Mouse (Mus musculus) naive thymus-derived CD4-positive, alpha-beta T cell, adult 2 months (primary cell): ENCODE data around the gene Cyp1a1.
A peak's percentile ranks its signal among the peaks of the same experiment; 100 is the strongest.

Source experiments
- DNase-seq: peaks from one replicate; pipeline ENCODE4 v3.0.0-alpha.2; 2011; ENCODE audit warnings: low read depth

The Cyp1a1 gene

DNA sequence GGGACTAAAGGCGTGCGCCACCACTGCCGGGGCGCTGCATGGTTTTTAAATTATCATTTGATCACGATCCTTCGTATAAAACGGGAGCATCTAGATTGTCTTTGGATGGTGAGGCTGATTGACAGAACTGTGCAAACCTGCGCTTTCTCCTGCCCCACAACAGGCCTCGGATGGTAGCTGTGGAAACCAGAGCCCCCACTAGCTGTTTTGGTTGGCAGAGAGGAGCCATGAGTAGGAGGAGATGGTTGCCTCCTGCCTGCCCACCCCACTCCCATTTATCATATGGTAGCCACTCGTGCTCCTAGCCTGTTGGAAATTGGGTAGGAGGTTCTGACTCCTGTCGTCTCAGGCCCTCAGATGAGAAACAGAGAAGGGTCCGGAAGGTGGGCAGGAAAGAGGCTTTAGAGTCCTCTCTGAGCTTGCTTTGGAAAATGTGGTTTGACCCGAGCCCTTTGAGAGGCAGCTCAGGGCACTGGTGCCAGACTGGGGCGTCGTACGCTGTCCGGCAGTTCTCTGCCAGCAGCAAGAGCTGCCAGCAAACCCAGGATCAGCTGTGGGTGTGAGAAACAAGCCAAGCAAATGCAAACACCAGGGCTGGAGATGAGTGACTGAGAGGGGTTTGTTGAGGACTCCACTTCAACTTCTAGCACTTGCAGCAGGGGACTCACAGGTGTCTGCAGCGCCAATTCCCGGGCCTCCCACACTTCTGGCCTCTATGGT is 30.9 kb upstream of the Cyp1a1 start:
- no peak for DNase-seq

DNA sequence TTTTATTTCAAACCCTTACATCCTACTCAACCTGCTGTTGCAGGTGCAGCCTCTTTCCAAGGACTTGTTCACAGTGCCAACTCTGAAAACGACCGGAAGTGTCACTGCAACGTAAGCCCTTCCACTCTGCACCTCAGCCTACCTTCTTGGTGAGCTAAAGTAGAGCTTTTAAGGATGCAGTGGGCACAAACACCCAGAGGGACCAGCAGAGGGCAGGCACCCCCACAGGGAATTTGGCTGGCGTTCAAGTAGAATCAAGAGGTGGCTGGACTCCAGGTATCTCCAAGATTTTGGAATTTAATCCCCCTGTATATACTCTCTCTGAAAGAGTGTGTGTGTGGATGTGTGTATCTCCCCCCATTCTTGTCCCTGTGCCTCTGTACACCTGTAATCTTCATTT is 29.9 kb upstream of the Cyp1a1 start:
- DNase-seq: no peak

DNA sequence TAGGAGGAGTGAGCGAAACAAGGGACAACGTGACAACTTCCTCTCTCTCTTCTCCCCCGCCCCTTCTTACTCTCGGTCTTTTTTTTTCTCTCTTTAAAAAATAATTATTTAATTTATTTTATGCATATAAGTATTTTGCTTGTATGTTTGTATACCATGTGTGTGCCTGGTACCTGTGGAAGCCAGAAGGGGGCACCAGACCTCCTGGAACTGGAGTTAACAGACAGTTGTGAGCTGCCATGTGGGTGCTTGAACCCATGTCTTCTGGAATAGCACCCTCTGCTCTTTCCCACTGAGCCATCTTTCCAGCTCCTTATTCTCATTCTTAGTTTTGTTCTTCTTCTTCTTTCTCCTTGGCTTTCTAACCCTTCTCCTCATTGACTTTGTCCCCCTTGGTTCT is 28.8 kb upstream of the Cyp1a1 start:
- DNase-seq: peak; percentile 12

DNA sequence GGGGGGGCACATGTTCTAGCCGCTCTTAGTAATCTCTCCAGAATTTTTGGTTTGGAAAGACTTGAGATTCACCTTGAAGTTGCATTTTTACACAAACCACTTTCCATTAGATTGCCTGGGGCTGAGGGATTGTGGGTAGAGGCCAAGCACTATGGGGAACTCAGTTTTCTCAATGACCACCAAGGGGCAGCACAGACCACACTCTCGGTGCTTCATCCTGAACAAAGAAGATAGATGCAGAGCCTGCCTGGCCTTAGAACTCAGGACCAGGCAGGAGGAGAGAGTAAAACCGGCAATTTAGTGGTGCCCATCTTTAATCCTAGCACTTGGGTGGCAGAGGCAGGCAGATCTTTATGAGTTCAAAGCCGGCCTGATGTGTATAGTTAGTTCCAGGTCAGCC is 28.0 kb upstream of the Cyp1a1 start:
- peak; percentile 86 for DNase-seq

DNA sequence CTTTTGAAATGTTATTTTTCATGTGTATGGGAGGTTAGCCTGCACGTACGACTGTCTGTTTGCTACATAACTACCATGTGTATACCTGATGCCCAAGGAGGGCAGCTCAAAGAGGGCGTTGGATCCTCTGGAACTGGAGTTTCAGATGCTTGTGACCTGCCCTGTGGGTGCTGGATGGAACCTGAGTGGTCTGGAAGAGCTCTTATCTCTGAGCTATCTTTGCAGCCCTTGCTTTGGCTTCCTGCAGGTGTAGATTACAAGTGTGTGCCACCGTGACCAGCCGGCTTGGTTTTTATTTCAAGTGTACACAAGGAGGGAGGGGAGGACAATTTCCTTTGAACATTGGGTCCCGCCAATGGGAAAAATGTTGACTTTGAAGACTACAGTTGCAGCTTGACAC is 27.2 kb upstream of the Cyp1a1 start:
- DNase-seq: peak; percentile 11

DNA sequence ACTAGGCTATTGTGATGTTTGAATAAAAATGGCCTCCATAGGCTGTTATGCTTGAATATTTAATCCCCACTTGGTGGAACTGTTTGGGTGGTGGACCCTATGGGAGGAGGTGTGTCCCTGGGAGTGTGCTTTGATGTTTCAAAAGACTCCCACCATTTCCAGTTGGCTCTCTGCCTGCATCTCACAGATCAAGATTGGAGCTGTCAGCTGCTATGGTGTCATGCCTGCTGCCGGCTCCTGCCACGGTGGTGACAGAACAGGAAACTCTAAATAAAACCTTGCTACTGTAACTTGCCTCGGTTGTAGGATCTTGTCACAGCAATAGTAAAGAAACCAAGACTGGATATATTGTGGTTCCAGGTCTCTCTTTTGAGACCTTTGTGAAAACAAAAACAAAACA is 26.2 kb upstream of the Cyp1a1 start:
- DNase-seq: no peak

DNA sequence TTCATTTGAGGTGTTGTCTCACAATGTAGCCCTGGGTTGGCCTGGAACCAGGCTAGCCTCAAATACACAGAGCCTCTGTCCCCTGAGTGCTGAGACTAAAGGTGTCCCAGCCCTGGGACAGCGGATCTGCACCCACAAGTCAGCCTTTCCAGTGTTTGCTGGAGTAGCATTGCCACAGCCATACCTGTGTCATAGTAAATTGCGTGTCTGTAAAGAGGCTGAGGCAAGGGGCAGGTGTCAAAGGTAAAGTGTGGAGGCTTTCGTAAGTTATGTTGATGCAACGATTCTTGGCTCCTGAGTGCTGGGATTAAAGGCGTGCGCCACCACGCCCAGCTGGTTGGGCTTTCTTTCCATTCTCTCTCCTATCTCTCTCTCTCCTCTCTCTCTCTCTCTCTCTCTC is 23.1 kb upstream of the Cyp1a1 start:
- DNase-seq: no peak

DNA sequence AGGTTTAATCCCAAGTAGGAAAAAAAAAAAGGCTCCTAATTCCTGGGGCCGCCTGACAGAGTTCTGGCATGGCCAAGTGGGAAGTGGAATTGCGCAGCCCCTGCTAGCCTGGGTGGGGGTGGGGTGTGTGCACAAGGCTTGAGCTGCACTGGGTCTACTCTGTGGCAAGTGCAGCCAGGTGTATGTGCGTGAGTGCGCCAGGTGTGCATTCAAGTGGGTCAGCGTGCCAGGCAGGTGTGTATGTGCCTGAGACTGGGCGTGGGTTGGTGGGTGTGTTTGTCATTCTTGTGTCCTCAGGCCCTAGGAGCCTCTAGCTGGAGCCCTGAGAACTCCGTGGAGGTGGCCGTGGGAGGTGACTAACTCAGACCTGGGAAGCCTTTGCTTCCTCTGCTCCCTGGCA is 21.2 kb upstream of the Cyp1a1 start:
- no peak for DNase-seq

DNA sequence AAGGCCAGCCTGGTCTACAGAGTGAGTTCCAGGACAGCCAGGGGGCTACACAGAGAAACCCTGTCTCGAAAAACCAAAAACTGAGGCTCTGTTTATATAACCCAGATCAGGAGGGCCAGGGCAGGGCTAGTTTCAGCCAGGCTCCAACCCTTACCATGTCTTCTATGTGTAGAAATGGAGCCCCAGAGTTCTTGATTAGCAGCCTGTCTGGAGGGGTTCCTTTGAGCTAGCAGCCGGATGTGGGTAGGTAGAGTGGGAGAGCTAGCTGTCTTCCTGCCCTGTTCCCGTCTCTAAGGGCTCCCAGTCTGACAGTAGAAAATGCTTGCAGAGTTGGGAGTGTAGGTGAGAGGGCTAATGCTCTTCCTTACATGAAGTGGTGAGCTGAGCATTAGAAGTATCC is 20.6 kb upstream of the Cyp1a1 start:
- DNase-seq: peak; percentile 45

DNA sequence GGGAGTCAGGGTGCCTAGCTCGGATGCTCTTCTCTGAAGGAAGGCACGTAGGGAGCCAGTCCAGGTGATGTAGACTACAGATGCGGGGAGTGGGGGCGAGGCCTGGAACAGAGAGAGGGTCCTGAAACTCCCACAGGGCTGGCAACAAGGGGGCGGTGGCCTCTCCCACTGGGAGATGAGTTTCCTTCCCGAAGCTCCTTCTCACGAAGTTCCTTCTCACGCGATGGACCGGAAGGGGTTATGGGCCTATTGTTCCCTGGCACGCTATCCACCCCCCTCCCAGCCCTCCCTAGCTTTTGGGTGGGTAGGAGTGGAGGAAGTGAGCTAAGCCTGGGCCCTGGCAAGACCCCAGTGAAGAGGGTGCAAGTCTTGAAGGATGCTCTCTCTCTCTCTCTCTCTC is 19.9 kb upstream of the Cyp1a1 start:
- DNase-seq: no peak

DNA sequence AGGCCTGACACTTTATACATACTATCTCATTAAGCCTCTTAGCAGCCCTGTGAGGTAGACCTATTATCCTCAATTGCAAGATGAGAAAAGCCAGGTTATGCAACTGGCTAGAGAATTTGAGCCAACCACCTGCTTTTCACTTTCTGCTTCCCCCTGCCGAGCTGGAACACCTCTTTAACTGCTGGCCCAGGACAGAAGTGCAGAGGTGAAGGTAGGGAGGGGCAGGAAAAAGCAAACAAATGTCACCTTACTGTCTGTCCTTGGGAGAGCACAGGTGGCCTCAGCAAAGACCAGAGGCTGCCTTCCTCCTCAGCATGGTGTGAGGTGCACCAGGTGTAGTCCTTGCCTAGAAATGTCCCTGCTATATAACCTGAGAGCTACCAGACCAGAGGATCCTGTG is 19.5 kb upstream of the Cyp1a1 start:
- DNase-seq: no peak

DNA sequence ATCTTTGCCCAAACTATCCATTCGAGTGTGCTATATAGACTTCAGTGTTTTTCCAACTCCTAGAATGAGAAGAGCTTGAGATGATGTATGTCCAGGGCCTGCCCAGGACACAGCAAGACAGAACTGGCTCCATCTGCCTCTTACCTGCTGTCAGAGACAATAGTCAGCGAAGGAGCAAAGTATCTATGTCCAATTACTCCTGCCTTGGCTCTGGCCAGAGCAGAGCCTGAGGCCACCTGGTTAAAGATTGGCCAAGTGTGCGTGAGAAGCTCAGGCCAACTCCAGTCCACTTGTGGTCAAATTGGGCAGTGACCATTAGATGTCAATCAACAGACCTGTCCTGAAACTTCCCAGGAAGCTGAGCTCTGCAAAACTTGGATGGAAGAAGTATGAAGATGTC is 18.2 kb upstream of the Cyp1a1 start:
- no peak for DNase-seq

DNA sequence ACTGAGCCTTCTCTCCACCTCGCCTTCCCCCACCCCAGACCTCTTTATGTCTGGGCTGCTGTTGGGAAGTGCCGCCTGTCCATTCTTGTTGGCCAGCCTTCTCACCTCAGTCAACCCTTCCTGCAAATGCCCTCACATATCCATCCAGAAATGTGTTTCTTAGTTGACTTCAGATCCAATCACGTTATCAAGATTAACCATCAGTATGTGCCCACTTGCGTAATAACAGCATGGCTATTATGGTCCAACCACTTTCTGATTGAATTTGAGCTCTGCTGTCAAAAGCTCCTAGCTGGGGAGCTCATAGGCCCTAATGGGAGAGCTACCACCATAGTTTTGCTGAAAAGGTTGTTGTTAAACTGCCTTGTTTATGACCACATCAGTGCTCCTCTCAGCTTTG is 16.7 kb upstream of the Cyp1a1 start:
- DNase-seq: no peak

DNA sequence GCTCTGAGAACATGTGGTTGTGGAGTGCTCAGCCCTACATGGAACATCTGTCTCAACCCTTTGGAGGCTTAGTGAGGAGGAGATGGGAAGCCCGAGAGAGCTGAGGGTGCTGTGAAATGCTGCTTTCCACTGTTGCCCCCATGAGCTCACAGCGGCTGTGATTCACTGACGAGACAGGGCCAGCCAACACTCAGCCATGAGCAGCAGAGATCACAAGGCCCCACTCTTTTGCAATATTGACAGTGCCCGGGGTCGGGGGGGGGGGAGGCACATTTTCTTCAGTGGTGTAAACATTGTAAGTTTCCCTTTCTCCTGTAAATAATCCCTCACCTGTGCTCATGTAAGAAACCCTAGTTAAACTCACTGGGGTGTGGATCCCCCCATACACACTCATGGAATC is 16.2 kb upstream of the Cyp1a1 start:
- no peak for DNase-seq

DNA sequence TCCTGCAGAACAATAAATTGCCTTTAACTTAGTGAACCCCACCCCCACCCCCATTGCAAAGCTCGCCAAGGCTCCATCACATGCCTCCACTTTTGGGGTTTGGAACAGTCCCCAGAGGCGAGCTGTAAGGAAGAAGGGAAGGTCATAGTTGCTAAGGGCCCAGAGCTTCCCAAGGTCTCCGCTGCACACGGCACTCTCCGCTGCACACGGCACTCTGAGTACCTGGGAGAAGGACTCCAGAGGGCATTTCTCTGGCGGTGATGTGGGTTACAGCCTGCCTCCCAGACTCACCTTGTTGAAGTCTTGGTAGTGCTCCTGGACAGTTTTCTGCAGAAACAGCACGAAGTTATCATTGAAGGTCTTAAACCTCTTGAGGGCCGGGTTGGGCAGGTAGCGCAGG is 6.3 kb upstream of the Cyp1a1 start:
- DNase-seq: no peak

DNA sequence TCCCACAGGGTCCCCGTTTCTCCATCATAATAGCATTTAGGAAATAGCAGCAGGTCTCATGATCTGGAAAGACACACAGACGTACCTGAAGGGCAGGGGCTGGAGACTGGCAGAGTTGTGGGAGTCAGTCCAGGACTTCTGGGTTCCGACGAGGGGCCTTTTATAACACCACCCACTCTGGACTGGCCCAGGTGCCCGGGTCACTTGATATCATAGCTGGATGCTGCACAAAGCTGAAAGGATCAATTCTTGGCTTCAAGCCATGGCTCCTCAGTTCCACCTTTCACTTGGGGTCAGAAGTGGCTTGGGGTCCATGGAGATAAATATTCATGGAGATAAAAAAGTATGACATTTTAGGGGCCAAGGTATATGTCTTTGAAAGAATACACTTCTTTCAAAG is 4.2 kb upstream of the Cyp1a1 start, which contains the start of gene Cyp1a2:
Gene Cyp1a2 (minus strand): TSS at position 184 of the 400 bp plus-strand sequence.
- DNase-seq: no peak

DNA sequence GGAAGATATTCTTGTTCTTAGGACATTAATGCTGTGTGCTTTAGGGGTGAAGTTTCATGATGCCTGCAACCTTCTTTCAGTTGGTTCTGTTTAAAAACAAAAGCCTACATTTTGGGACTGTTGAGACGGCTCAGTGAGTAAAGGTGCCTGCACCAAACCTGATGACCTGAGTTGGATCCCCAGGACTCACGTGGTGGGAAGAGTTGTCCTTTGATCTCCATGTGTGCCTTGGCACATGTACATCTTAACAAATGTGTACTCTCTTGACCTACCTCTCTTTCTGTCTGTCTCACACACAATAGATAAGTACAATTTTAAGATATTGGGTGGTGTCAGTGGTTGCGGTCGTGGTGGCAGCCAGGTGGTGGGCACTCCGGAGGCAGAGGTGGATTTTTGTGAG is 1.7 kb upstream of the Cyp1a1 start:
- DNase-seq: no peak

DNA sequence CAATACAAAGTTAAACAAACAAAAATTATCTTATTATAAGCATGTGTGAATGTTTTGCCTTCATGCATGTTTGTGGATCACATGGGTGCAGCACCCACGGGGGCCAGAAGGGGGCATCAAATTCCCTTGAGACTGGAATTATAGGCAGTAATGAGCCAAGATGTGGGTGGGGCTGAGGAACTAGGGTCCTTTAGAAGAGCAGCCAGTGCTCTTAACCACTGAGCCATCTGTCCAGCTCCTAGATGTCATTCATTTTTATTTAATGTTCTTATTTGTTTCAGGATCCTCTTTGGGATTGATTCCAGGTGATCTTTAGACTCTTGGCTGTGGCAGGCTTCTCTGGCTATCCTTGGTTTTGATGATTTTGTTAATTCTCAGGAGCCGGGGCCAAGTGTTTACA is 430 bp downstream of the Cyp1a1 start:
- DNase-seq: peak; percentile 20

DNA sequence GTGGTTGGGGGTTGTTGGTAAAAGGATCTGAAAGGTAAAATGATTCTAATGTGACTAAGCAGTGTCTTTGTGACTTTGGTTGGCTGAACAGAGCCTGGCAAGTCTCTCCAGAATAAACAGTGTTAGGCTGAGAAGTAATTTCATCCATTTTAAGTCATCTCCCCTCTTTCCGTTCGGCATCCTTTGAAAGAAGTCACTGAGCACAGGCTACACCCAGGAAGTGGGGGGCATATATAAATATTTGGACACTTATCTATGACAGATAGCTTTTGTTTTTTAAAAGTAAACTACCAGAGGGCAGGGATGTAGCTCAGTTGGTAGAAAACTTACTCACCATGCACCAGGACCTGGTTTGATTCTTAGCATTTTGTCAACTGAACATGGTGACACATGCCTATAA is 878 bp downstream of the Cyp1a1 start:
- no peak for DNase-seq

DNA sequence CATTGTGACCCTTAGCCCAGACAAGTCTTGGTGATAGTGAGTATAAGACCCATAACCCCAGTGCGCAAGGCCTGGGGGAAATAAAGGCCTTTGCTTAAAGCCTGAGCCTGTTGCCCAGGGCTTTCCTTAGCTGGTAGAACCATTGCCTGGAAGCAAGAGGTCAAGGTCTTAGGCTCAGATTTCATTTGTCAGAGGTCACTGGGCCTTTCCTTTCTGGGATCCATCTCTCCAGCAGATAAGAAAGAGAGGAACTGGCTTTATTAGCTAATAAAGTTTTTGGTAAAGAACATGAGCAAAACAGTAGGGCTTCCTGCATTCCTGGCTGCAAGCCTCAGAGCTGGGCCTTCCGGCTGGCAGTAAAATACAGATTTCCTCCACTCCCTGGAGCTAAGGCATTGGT is 6.4 kb downstream of the Cyp1a1 start:
- no peak for DNase-seq

DNA sequence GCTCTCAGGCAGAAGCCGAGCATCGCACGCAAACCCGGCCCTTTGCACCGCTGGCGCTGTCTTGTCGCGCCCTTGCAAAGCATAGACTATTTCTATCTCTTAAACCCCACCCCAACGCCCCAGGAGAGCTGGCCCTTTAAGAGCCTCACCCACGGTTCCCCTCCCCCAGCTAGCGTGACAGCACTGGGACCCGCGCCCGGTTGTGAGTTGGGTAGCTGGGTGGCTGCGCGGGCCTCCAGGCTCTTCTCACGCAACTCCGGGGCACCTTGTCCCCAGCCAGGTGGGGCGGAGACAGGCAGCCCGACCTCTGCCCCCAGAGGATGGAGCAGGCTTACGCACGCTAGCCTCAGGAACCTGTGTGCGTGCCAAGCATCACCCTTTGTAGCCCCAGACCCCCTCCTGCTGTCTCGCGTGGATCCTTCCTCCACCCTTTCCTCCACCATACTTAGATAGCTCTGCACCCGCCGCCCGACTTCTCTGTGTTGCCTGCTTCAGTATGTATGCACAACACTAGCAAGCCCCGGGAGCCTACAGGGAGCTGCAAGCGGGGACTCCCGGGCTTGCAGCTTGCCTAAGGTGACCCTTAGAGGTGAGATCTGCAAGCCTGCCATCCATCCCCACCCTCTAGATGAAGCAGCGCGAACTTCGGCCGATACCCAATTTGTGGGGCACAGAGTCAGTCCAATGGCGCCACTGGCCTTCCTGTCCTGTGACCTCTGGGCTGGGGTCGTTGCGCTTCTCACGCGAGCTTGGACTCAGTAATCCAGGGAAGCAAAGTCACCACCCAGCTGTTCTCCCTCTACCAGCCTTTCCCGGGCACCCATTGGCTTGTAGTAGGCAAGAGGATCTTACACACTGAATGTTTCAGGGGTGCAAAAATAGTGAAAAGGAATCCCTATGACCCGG is 8.9 kb downstream of the Cyp1a1 start:
- peak; percentile 27 for DNase-seq

DNA sequence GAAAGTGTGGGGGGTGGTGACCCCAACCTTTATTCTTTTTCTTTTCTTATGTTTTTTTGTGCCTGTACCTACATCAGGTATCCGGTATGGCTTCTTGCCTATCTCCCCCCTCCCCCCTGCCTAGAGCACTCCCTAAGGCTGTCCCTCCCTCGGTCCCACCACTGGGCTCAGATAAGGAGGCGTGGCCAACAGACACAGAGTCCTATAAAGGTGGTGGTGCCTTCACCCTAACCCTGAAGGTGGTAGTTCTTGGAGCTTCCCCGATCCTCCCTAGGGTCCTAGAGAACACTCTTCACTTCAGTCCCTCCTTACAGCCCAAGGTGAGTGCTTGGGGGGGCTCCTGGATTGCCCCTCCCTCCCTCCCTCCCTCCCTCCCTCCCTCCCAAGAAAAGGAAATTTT is 9.7 kb downstream of the Cyp1a1 start:
- DNase-seq: no peak

DNA sequence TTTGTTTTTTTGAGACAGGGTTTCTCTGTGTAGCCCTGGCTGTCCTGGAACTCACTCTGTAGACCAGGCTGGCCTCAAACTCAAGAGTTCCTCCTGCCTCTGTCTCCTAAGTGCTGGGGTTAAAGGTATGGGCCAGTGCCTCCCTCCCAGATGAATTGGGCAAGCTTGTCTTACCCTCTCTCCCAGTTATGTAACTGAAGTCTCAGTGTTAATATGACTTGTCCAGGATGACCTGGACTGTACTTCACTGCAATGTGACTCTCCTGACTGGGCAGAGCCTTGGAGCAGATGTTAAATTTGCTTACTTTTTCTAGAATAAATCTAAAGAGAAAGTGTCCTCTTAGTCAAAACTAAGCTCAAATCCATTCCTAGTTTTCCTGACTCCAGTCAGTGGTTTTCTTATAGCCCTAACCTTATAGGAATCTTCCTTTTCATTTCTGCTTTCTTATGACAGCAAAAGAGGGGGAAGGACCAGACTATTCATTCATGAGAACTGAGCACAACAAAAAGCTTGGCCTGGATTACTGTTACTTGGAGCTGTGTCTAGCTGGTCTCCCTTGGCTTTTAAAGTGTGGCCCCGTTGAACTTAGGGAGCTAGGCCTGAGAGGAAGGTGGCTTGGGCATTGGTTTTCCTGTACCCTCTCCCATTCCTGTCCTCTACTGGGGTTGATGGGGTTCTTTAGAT is 10.9 kb downstream of the Cyp1a1 start:
- DNase-seq: no peak
